Mouse (Mus musculus): Measurements from ENCODE around the gene Folr1.

Folr1 gene

DNA sequence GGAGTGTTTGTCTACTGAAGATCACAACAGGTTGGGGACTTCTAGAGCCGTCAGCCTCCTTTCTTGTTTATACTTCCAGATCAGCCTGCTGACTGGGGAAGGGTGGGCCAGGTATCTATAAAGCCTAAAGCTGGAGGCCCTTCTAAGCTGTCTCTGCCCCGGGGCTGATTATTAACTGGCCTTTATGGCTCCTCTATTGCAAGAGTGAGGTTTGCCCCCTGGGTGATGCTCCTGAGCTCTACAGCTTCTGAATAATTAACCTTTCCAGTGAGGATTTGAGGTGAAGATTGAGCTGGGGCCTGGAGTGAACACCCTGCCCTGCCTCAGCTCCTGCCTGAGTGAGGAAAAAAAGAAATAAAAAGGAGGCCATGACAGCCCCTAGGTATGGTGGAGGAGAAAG is at the start of gene Folr1:
Gene Folr1, minus strand, starts transcription at position 160 of the 400 bp plus-strand sequence.
- no peak for DNase-seq (ENCODE audit: low read depth, low spot score)

DNA sequence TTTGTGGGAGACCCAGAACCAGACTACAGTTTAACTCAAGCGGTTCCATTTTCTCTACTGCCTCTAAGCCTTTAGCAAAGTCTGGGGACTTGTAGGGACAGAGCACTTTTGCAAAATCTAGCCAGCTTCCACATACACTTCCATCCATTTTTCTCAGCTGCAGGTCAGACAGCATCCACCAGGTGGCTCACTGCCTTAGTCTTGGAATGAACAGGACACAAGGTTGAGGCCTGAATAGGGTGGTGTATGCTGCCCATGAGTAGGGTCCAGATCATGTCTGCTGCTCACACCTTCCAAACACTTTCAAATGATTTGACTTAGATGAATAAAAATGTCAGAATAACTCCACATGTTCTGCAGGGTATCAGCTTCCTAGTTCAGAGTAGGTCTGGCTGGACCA is 47.5 kb upstream of the Folr1 start:
- DNase-seq (ENCODE audit: low read depth, low spot score), result peak; percentile 65

GRCm38 (mm10) chr7:101911982-101912381 is 41.4 kb upstream of the Folr1 start:
- peak; percentile 32 for DNase-seq (ENCODE audit: low read depth, low spot score)

- DNase-seq (ENCODE audit: low read depth, low spot score), result no peak
Measured at GRCm38 (mm10) chr7:101910138-101910537, 39.5 kb upstream of the Folr1 start.

DNA sequence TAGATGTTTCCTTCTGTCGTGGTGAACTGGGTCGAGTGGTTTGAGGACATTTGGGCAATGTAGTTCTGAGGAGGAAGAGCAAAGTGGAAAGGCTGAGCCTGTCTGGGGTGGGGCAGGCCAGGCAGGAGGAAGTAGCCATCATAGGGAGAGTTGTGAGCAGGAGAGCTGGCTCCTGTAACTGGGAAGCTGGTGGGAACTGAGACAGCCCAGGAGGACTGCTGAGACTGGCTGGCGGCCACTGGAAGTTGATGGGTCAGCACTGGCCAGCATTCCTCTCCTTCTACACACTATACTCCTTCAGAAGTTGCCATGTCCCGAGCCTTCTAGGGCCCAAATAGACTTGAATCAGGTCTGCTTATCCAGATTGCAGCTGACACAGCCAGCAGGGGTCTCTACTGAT is 37.8 kb upstream of the Folr1 start:
- no peak for DNase-seq (ENCODE audit: low read depth, low spot score)

DNA sequence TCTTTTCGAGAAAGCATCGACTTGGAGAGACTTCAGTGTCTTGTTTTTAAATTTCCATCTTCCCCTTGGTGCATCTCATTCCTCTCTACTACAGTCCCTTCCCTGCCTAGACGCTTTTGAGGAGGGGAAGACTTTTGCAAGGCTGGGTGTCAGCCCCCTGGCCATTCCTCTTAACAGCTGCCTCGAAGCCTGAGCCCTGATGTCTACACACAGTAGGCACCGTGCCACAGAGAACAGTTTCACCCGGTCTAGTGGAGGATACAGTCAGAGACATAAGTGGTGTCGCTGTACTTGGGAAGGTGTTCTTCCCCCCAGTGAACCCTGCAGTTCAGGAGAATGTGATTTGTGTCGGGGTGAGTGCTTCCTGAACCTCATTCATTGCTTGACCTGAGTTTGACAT is 36.1 kb upstream of the Folr1 start:
- peak; percentile 58 for DNase-seq (ENCODE audit: low read depth, low spot score)

DNA sequence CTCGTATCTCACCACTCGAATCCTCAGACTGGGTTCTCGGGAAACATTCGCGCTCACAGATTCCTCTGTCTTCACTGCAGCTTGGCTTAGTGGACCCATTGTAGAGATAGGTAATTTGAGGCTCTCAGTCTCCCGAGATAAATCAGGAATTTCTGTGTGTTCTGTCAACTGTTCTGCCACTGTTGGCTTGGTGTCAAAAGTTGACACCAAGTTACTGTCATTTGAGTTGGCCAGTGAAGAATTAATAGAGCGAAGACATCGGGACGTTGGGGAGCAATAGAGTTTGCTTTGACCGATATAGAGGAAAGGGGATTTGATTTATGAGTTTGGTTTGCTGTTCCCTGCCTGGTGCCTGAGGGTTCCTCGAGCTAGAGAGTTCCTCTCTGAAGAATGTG is 35.7 kb upstream of the Folr1 start, which contains the start of gene Tomt:
Gene Tomt, minus strand, starts transcription at position 73 of the 395 bp plus-strand sequence.
- DNase-seq (ENCODE audit: low read depth, low spot score), result no peak

DNA sequence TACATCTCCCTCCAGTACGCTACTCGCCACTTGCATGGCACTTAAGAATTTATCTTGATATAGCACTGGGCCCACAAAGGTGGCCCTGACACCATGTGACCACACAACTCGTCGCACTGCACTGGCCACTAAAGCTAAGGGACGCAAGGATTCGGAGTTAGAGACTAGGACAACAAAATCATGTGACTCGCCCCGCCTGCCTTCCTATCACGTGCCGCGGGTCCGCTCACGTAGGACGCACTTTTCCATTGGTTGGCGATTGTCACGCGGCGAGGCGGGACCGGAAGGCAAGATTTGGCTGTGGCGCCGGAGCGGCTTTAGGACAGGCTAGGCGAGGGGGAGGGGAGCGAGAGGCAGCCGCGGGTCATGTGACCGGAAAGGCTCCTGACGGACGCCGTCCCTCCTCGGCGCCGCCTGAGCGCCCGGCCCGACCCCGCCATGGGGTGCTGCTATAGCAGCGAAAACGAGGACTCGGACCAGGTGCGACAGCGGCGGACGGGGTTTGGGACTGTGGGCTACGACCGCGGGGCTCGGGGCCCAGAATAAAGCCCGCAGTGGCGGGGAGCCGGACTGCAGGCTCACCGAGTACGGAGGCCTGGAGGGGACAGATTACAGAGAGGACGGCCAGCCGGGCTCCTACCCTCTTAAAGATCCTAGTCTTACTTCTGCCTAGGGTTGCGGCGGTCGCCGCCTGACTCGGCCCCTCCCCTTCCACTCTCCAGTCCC is 35.1 kb upstream of the Folr1 start, which contains the start of gene Lamtor1:
Gene Lamtor1, plus strand, starts transcription at position 344 of the 726 bp plus-strand sequence.
- DNase-seq (ENCODE audit: low read depth, low spot score), result peak; percentile 100

GRCm38 (mm10) chr7:101902846-101903245 is 32.3 kb upstream of the Folr1 start:
- DNase-seq (ENCODE audit: low read depth, low spot score), result no peak

DNA sequence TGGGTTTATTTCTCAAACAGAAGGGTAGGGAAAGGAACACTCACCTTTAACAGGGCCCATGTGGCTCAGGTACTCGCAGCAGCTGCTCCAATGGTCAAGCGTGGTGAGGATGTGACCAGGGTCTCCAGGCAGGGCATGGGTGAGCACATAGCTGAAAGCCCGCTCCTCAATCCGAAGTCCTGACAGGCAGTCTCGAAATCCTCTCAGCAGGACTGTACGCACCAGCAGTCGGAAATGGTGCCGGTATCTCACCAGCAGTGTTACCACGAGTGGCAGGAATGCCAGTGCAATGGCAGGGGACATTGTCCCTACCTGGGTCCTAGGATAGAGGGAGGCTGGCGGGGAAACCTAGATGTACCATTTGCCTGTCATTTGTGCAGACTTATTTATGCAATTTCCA is 31.4 kb upstream of the Folr1 start:
- DNase-seq (ENCODE audit: low read depth, low spot score), result no peak

GRCm38 (mm10) chr7:101900331-101901097 is 29.9 kb upstream of the Folr1 start:
- no peak for DNase-seq (ENCODE audit: low read depth, low spot score)

DNA sequence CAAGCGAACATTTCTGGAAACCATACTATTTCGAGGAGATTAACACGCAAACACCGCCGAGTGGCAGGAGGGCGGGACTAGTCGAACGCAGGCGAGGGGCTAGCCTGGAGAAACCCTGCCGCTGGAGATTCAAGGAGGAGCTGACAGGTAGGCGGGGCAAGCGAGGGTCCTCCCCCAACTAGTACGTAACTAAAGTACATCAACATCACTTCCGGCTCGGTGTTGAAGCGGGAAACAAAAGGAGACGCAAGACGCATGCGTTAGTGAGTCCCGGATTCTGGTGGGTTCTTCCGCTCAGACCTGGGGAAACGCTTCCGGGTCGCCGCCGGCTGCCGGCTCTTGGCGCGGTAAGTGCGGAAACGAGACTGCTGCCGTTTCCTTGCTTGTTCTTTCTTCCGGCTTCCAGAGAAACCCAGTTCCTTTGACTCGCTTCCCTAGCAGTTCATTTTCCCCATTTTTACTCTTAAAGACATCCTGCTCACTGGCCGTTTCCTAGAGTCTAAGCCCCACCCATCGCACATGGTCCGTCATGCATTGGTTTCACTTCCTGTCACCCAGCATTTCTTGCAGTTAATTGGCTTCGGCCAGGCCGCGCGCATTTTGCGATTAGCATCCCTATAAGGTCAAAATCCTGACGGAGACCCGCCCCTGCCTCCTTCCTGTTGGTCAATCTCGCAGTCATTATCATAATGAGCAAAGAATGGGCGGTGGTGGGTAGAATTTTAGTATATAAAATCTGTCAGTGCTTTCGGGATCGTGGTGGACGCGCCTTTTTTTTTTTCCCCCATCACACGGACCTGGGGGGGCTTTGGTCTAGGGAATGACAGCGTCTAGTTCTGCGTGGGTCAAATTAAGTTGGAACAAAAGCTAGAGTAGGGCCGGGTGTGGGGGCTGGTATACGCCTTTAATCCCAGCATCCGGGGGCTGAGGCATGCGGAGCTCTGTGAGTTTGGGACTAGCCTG is 25.8 kb upstream of the Folr1 start:
- DNase-seq (ENCODE audit: low read depth, low spot score), result peak; percentile 99

DNA sequence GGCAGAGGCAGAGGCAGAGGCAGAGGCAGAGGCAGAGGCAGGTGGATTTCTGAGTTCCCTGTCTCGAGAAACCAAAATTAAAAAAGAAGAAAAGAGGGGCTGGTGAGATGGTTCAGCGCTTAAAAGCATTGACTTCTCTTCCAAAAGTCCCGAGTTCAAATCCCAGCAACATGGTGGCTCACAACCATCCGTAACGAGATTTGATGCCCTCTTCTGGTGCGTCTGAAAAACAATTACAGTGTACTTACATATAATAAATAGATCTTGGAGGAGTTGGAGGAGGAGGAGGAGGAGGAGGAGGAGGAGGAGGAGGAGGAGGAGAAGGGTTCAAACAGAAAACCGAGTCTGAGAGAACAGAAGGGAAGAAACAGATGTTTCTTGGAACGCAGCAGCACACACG is 25.1 kb upstream of the Folr1 start:
- DNase-seq (ENCODE audit: low read depth, low spot score), result no peak

- no peak for DNase-seq (ENCODE audit: low read depth, low spot score)
Measured at GRCm38 (mm10) chr7:101888460-101888859, 17.9 kb upstream of the Folr1 start.

GRCm38 (mm10) chr7:101886274-101886673 is 15.7 kb upstream of the Folr1 start:
- no peak for DNase-seq (ENCODE audit: low read depth, low spot score)

GRCm38 (mm10) chr7:101884160-101884559 is 13.6 kb upstream of the Folr1 start:
- peak; percentile 30 for DNase-seq (ENCODE audit: low read depth, low spot score)

DNA sequence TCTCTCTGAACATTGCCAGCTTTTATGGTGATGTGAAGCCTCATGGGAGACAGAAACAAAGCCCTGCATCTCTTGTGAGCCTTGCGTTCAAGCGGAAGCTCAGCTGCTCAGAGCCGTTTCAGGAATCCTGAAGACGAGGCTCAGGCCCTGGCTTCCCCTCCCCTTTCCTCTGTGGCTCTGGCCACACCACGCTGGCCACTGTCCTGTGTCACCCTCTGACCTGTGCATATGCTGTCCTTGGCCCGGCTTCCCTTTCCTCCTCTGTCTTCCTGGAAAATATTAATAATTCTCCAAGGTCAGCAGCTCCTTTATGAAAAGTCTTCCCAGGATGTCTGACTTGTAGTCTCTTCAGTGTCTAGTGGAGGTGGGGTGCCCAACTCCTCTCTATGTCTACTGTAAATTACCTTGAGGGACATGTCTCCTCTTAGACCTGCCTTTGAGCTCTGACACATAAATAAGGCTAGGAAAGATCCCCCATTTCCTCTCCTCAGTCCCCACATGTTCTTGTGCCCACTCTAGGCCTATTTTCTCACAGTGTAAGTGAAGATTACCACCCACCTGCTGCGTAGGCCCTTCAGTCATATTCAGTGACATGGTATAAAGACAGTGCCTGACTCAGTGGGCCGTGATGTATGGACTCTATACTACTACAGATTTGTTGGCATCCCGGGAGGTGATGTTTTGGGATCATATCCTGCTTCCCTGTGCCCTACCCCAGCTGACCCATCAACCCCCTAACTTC is 12.0 kb upstream of the Folr1 start:
- no peak for DNase-seq (ENCODE audit: low read depth, low spot score)

DNA sequence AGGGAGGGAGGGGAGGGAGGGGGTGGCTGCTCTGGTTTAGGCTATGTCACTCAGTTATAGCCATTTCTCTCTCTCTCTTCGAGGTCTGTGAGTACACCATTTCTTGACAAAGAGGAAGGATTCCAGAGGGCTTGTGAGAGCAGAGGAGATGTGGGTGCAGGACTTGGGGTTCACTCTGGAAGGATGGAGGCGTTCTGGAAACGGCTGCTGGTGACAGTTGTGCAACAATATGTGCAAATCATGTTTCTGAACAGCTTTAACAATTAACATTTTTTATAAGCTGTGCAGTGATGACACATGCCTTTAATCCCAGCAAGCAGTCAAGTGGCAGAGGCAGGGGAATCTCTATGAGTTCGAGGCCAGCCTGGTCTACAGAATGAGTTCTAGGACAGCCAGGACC is 10.3 kb upstream of the Folr1 start:
- DNase-seq (ENCODE audit: low read depth, low spot score), result no peak

- no peak for DNase-seq (ENCODE audit: low read depth, low spot score)
Measured at GRCm38 (mm10) chr7:101875978-101876377, 5.4 kb upstream of the Folr1 start.

DNA sequence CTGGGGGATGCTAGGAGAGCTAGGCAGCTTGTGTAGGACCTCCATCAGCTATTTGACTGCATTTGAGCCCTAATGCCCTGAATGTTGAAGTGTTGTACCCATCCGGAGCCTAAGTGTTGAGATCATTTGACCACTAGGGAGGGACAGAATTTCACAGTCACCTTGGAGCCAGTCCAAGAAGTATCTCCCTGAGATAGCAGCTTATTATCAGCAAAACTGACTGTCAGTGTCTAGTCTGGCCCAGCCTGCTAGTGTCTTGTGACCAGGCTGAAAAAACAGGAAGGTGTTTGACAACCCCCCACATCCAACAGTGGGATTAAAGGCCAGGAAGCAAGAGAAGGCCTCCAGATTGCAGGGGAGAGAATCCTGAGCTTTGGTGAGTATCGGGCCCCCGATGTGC is 708 bp upstream of the Folr1 start:
- DNase-seq (ENCODE audit: low read depth, low spot score), result no peak

DNA sequence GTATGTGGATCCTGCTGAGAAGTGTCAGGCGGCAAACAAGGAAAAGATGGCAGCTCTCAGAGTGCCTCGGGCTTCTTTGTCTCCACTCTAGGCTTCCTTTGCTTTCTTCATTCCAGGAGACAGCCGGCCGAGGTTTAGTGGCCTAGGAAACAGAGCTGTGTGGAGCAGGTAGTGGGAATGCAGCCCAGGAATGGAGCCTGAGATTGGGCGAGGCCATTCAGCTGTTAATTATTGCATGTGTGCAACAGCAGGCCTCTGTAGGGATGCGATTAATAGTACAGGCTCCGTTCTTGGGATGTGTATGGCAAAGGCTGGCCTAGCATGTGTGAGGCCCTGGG is 1.5 kb downstream of the Folr1 start:
- no peak for DNase-seq (ENCODE audit: low read depth, low spot score)
